Mouse (Mus musculus) cerebellum, adult 11 months (tissue): ENCODE results near the gene Tbl1x.

Experiments used
- DNase-seq: peaks from one replicate; pipeline ENCODE4 v3.0.0; 2022

Gene Tbl1x

GRCm38 (mm10) chrX:77613041-77613440, 102.2 kb downstream of the Tbl1x start:
- no peak for DNase-seq

GRCm38 (mm10) chrX:77615735-77616293, 105.0 kb downstream of the Tbl1x start:
- no peak for DNase-seq

GRCm38 (mm10) chrX:77617368-77618144, 106.7 kb downstream of the Tbl1x start:
- no peak for DNase-seq

GRCm38 (mm10) chrX:77630439-77630838, 119.6 kb downstream of the Tbl1x start:
- no peak for DNase-seq

GRCm38 (mm10) chrX:77636499-77636898, 125.7 kb downstream of the Tbl1x start:
- DNase-seq = no peak

- peak; percentile 31 for DNase-seq
Observed at GRCm38 (mm10) chrX:77638076-77638475, 127.3 kb downstream of the Tbl1x start.

GRCm38 (mm10) chrX:77640301-77640700, 129.5 kb downstream of the Tbl1x start:
- no peak for DNase-seq

GRCm38 (mm10) chrX:77646164-77646563, 135.4 kb downstream of the Tbl1x start:
- DNase-seq = no peak

- no peak for DNase-seq
Observed at GRCm38 (mm10) chrX:77650246-77650645, 139.4 kb downstream of the Tbl1x start.

- no peak for DNase-seq
Observed at GRCm38 (mm10) chrX:77662030-77662429, 151.2 kb downstream of the Tbl1x start.

GRCm38 (mm10) chrX:77663276-77663675, 152.5 kb downstream of the Tbl1x start:
- no peak for DNase-seq

- DNase-seq = no peak
Observed at GRCm38 (mm10) chrX:77665030-77665429, 154.2 kb downstream of the Tbl1x start.

GRCm38 (mm10) chrX:77666911-77667310, 156.1 kb downstream of the Tbl1x start:
- DNase-seq = no peak

- DNase-seq = no peak
Observed at GRCm38 (mm10) chrX:77667441-77667840, 156.6 kb downstream of the Tbl1x start.

GRCm38 (mm10) chrX:77669779-77670550, 159.2 kb downstream of the Tbl1x start:
- no peak for DNase-seq
